Mouse (Mus musculus): Measurements from ENCODE around the gene Wdr70. TPM values are rescaled to one million over a fixed set of nuclear protein-coding genes. Genes with fewer than 3 reads are reported as not detected.
A peak's percentile ranks its signal among the peaks of the same experiment; 100 is the strongest.

Gene Wdr70
- polyA plus RNA-seq, 1 experiment from 2014 or later: 37.0 TPM

DNA sequence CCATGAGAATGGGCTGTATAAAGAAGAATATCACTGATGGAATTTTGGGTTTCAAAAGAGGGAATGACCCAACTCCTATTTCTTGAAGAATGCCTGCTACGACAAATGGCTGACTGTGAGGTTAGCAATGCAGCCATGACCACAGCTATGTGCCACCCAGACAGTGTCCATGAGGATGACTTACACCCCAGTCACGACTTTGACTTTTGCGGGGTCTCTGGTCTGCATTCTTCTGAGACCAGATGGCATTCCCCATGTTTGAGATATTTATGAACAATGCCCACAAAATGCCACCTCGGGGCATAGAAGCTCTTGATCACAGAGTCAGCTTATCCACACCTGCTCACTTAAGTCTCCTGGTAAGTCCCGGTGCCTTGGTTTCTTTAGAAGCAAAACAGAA lies 236.1 kb downstream of the Wdr70 start:
- H3K4me1 ChIP-seq (ENCODE audit: control insufficient read depth in 2 of 2, insufficient read depth in 2 of 2, low read length in 2 of 2): peaks cover under 1 to 2% of the 10 kb centered on the region in 2 experiments; a peak in 3 of 4 replicates
- no peak overlapping the region for H3K4me2 ChIP-seq (ENCODE audit: low read length)
- H3K9ac ChIP-seq (ENCODE audit: low read length): no peak overlapping the region
- H3K27me3 ChIP-seq (ENCODE audit: control insufficient read depth, insufficient read depth, low read length): no peaks in the 10 kb centered on the region
- H3K4me3 ChIP-seq (ENCODE audit: control insufficient read depth in 1 of 2, insufficient read depth in 1 of 2, low read depth in 1 of 2, low read length in 2 of 2): no peak overlapping the region
- WGBS: 82% methylated on average over 5 of the region's 5 CpGs
- H3K36me3 ChIP-seq (ENCODE audit: control insufficient read depth, insufficient read depth, low read length): no peaks in the 10 kb centered on the region
- ATAC-seq (ENCODE audit: insufficient number of reproducible peaks, insufficient read depth, low FRiP score, low read depth): no peak
- no peak overlapping the region for H3K27ac ChIP-seq (replicated peaks in 1 of 2; ENCODE audit: control insufficient read depth in 1 of 2, insufficient read depth in 1 of 2, low read depth in 2 of 2, low read length in 2 of 2)
- H3K9me3 ChIP-seq (ENCODE audit: control insufficient read depth, low read length): no peaks in the 10 kb centered on the region

DNA sequence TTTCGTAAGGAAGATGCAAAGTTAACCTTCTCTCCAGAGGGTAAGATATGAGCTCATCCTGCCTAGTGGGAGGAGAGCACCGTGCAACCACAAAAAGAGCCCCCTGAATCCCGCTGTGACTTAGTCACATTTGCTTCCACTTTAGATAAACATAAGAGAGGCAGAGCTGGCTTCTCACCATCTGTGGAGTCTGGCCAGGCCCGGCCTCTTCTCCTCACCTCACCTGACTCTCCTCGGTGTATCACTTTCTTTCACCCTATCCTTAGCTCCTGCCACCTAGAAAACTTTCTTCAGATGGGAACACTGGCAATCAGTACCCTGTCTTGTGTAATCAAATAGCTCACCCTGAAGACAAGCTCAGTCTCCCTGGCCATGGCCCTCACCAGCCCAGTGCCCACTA lies 240.2 kb downstream of the Wdr70 start:
- no peak for ATAC-seq (ENCODE audit: insufficient number of reproducible peaks, insufficient read depth, low FRiP score, low read depth)
- H3K9me3 ChIP-seq (ENCODE audit: control insufficient read depth, low read length): no peaks in the 10 kb centered on the region
- no peaks in the 10 kb centered on the region for H3K27me3 ChIP-seq (ENCODE audit: control insufficient read depth, insufficient read depth, low read length)
- H3K36me3 ChIP-seq (ENCODE audit: control insufficient read depth, insufficient read depth, low read length): no peaks in the 10 kb centered on the region
- H3K4me3 ChIP-seq (ENCODE audit: control insufficient read depth in 1 of 2, insufficient read depth in 1 of 2, low read depth in 1 of 2, low read length in 2 of 2): no peak overlapping the region
- no peak overlapping the region for H3K9ac ChIP-seq (ENCODE audit: low read length)
- peaks cover 4 to 5% of the 10 kb centered on the region in 2 experiments; a peak in 3 of 4 replicates for H3K4me1 ChIP-seq (ENCODE audit: control insufficient read depth in 2 of 2, insufficient read depth in 2 of 2, low read length in 2 of 2)
- H3K4me2 ChIP-seq (ENCODE audit: low read length): no peak overlapping the region
- no peak overlapping the region for H3K27ac ChIP-seq (replicated peaks in 1 of 2; ENCODE audit: control insufficient read depth in 1 of 2, insufficient read depth in 1 of 2, low read depth in 2 of 2, low read length in 2 of 2)
- 38% methylated on average over 5 of the region's 5 CpGs for whole genome bisulfite sequencing

DNA sequence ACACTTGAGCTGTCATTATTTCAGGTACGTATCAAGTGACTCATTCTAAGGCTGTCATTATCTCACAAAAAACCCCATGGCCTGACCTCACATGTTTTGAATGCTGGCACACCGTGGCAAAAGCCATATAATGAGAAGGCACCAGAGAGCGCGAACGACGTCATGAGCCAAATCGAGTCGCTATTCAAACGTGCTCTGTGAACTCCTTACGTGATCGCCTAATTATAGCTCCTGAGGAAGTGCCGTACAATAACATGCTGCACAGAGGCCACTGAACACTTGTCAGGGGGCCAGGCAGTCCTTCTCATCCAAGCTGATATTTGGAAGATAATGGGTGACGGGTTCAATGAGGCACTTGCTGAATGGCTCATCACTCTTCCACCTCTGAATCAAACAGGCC lies 241.6 kb downstream of the Wdr70 start:
- Histone ChIP-seq H3K4me2 (ENCODE audit: low read length) (peak overlapping the region; percentile 42), H3K27me3 (ENCODE audit: control insufficient read depth, insufficient read depth, low read length) (no peaks in the 10 kb centered on the region), H3K4me1 (ENCODE audit: control insufficient read depth in 2 of 2, insufficient read depth in 2 of 2, low read length in 2 of 2) (peaks cover 4 to 5% of the 10 kb centered on the region in 2 experiments; a peak in 3 of 4 replicates), H3K9me3 (ENCODE audit: control insufficient read depth, low read length) (no peaks in the 10 kb centered on the region), H3K4me3 (ENCODE audit: control insufficient read depth in 1 of 2, insufficient read depth in 1 of 2, low read depth in 1 of 2, low read length in 2 of 2) (no peak overlapping the region), H3K27ac (replicated peaks in 1 of 2; ENCODE audit: control insufficient read depth in 1 of 2, insufficient read depth in 1 of 2, low read depth in 2 of 2, low read length in 2 of 2) (no peak overlapping the region; a peak in 1 of 4 replicates), H3K36me3 (ENCODE audit: control insufficient read depth, insufficient read depth, low read length) (no peaks in the 10 kb centered on the region), H3K9ac (ENCODE audit: low read length) (peak overlapping the region; percentile 32; the same call in 1 of the 2 replicates)
- ATAC-seq (ENCODE audit: insufficient number of reproducible peaks, insufficient read depth, low FRiP score, low read depth): peak; percentile 77
- WGBS: 28% methylated on average over 13 of the region's 13 CpGs

DNA sequence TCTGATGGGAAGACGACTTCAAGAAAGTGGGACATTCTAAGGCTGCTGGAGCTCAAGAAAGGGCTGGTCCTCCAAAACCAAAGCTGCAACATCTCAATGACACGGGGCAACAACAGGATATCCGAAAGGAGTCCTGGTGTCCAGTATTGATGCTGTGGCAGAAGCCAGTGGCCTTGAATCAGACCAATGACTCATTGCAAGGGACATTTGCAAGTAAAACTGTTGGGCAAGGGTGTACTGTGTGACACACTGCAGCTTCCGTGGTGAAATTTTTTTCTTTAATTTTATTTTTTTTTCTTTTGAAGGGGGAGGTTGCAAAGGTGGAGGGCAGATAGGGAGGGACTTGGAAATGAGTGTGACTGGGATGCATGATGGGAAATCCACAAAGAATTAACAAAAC lies 256.6 kb downstream of the Wdr70 start:
- 84% methylated on average over 4 of the region's 4 CpGs for WGBS
- H3K9ac ChIP-seq (ENCODE audit: low read length): no peak overlapping the region
- H3K9me3 ChIP-seq (ENCODE audit: control insufficient read depth, low read length): no peaks in the 10 kb centered on the region
- no peaks in the 10 kb centered on the region for H3K27me3 ChIP-seq (ENCODE audit: control insufficient read depth, insufficient read depth, low read length)
- peaks cover 0 to 2% of the 10 kb centered on the region in 2 experiments; a peak in 2 of 4 replicates for H3K4me1 ChIP-seq (ENCODE audit: control insufficient read depth in 2 of 2, insufficient read depth in 2 of 2, low read length in 2 of 2)
- H3K36me3 ChIP-seq (ENCODE audit: control insufficient read depth, insufficient read depth, low read length): no peaks in the 10 kb centered on the region
- no peak overlapping the region for H3K27ac ChIP-seq (replicated peaks in 1 of 2; ENCODE audit: control insufficient read depth in 1 of 2, insufficient read depth in 1 of 2, low read depth in 2 of 2, low read length in 2 of 2)
- no peak for ATAC-seq (ENCODE audit: insufficient number of reproducible peaks, insufficient read depth, low FRiP score, low read depth)
- no peak overlapping the region for H3K4me3 ChIP-seq (ENCODE audit: control insufficient read depth in 1 of 2, insufficient read depth in 1 of 2, low read depth in 1 of 2, low read length in 2 of 2)
- H3K4me2 ChIP-seq (ENCODE audit: low read length): no peak overlapping the region

DNA sequence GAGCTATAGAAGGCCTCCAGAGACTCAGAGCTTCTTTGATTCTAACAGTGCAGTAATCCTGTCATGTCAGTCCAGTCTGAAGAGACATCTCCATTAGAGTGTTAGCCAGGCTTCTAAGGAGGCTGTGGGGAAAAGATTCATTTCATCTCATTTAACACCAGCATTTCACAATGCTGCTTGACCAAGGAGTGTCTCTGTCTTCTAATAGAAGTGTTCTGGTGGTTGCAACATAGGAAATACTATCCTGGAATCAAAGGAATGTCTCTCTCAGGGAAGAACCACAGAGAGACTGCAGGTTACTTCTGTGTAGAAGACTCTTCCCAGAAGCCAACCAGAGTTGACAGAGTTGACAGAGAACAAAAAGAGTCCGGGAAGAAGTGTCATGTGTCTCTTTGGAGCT lies 257.3 kb downstream of the Wdr70 start:
- Histone ChIP-seq H3K36me3 (ENCODE audit: control insufficient read depth, insufficient read depth, low read length) (no peaks in the 10 kb centered on the region), H3K4me3 (ENCODE audit: control insufficient read depth in 1 of 2, insufficient read depth in 1 of 2, low read depth in 1 of 2, low read length in 2 of 2) (no peak overlapping the region), H3K9ac (ENCODE audit: low read length) (no peak overlapping the region), H3K9me3 (ENCODE audit: control insufficient read depth, low read length) (no peaks in the 10 kb centered on the region), H3K27me3 (ENCODE audit: control insufficient read depth, insufficient read depth, low read length) (no peaks in the 10 kb centered on the region), H3K4me1 (ENCODE audit: control insufficient read depth in 2 of 2, insufficient read depth in 2 of 2, low read length in 2 of 2) (peaks cover 0 to 2% of the 10 kb centered on the region in 2 experiments; a peak in 2 of 4 replicates), H3K4me2 (ENCODE audit: low read length) (no peak overlapping the region), H3K27ac (replicated peaks in 1 of 2; ENCODE audit: control insufficient read depth in 1 of 2, insufficient read depth in 1 of 2, low read depth in 2 of 2, low read length in 2 of 2) (no peak overlapping the region)
- WGBS: 60% methylated on average over 1 of the region's 1 CpGs
- no peak for ATAC-seq (ENCODE audit: insufficient number of reproducible peaks, insufficient read depth, low FRiP score, low read depth)

DNA sequence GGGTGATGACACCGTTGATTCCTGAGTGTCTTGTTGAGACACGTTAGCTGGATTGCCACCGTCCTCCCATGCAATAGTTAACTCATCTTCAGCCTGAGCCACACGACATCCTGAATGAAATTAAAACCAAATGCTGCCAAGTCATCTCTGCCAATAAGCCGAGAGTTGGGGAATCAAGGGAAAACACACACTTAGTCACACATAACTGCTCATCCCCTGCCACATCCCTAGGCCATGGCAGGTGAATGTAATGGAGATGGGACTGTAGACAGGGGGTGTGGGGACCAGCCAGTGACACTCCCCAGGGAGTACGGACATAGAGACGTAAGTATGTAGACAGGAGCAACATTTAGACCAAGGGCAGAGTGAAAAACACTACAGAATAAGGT lies 260.1 kb downstream of the Wdr70 start:
- Histone ChIP-seq H3K27me3 (ENCODE audit: control insufficient read depth, insufficient read depth, low read length) (no peaks in the 10 kb centered on the region), H3K4me2 (ENCODE audit: low read length) (no peak overlapping the region), H3K9me3 (ENCODE audit: control insufficient read depth, low read length) (no peaks in the 10 kb centered on the region), H3K27ac (replicated peaks in 1 of 2; ENCODE audit: control insufficient read depth in 1 of 2, insufficient read depth in 1 of 2, low read depth in 2 of 2, low read length in 2 of 2) (no peak overlapping the region), H3K4me1 (ENCODE audit: control insufficient read depth in 2 of 2, insufficient read depth in 2 of 2, low read length in 2 of 2) (peaks cover 0 to 2% of the 10 kb centered on the region in 2 experiments; a peak in 1 of 4 replicates), H3K36me3 (ENCODE audit: control insufficient read depth, insufficient read depth, low read length) (no peaks in the 10 kb centered on the region), H3K9ac (ENCODE audit: low read length) (no peak overlapping the region), H3K4me3 (ENCODE audit: control insufficient read depth in 1 of 2, insufficient read depth in 1 of 2, low read depth in 1 of 2, low read length in 2 of 2) (no peak overlapping the region)
- ATAC-seq (ENCODE audit: insufficient number of reproducible peaks, insufficient read depth, low FRiP score, low read depth): no peak
- WGBS: 64% methylated on average over 7 of the region's 7 CpGs

DNA sequence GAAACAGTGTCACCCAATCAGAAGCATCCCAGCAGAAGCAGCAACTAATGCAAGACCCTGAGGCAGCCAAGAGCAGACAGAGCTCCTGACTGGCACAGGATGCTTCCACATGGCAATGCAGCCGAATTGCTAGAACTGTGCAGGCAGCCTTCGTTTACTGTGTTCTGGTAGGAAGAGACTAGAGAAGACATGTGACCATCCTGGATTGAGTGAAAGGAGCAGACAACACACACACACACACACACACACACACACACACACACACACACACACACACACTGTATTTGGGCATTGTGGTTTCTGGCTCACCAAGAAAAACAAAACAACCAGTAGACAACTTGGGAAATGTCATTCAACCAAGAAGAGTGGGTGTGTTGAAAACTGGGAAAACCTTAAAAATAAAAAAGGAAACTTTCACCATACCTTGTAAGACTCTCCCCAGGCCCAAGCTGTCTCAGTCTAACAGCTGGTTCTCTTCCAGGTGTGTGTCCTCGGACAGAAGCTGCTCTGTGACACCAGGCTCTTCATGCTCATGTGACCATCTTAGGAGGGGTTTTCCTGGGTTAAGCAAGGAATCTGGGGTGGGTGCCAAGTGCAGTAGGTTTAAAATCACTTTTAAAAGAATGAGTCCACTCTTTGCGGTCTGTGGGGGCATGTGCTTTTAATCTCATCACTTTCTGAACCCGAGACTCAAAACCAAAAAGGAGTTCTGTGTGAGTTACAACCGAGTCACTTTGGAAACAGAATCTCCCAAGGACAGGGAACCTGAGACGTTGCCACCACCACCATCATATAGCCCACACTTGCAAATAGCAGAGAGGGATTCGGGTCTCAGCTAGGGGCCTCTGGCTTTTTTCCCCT lies 260.7 kb downstream of the Wdr70 start:
- Histone ChIP-seq H3K4me1 (ENCODE audit: control insufficient read depth in 2 of 2, insufficient read depth in 2 of 2, low read length in 2 of 2) (peaks cover 0 to 2% of the 10 kb centered on the region in 2 experiments; a peak in 1 of 4 replicates), H3K9me3 (ENCODE audit: control insufficient read depth, low read length) (no peaks in the 10 kb centered on the region), H3K36me3 (ENCODE audit: control insufficient read depth, insufficient read depth, low read length) (no peaks in the 10 kb centered on the region), H3K27me3 (ENCODE audit: control insufficient read depth, insufficient read depth, low read length) (no peaks in the 10 kb centered on the region), H3K9ac (ENCODE audit: low read length) (no peak overlapping the region), H3K27ac (replicated peaks in 1 of 2; ENCODE audit: control insufficient read depth in 1 of 2, insufficient read depth in 1 of 2, low read depth in 2 of 2, low read length in 2 of 2) (no peak overlapping the region), H3K4me2 (ENCODE audit: low read length) (no peak overlapping the region), H3K4me3 (ENCODE audit: control insufficient read depth in 1 of 2, insufficient read depth in 1 of 2, low read depth in 1 of 2, low read length in 2 of 2) (no peak overlapping the region)
- ATAC-seq (ENCODE audit: insufficient number of reproducible peaks, insufficient read depth, low FRiP score, low read depth): no peak
- WGBS: 68% methylated on average over 8 of the region's 8 CpGs

Data from heart, embryonic 14.5 days (tissue).